In genomic region chr13:34787546-34787945, GRCm38 (mm10) we compare ENCODE assay signal across 20 mouse cellular contexts. TPM values are rescaled to one million over a fixed set of nuclear protein-coding genes. Genes with fewer than 3 reads are reported as not detected.
DNase-seq lines count a peak whose midpoint lies in the region; TF ChIP-seq lines count a peak whose summit lies in the region.
"Had no signal": no experiment of that assay in that cellular context is flagged by ENCODE, and none has a peak within 500 bp of the region (broad histone marks: within the 10 kb centered on the region; RNA-seq: fewer than 3 reads in every experiment).

No protein-coding gene starts in this region.

- H3K4me3 ChIP-seq in gastrocnemius, adult 2 months, result no peak overlapping the region
- H3K4me3 ChIP-seq: forebrain, embryonic 13.5 days; heart, adult 2 months; hindbrain, embryonic 10.5 days; intestine, embryonic 15.5 days had no signal

- intact Hi-C loops in gastrocnemius, adult 2 months (cut with DNase I), result no loop called here

- no peak for TF ChIP-seq CTCF in gastrocnemius, adult 2 months (IDR thresholded peaks at IDR 0.05)

- DNase-seq in gastrocnemius, adult 2 months, result no peak
- no peak for DNase-seq in gastrocnemius, adult 8-10 months (ENCODE audit: low spot score in 2 of 2)
- DNase-seq in layer of hippocampus, adult 9-11 months, result peak; percentile 39
- DNase-seq in layer of hippocampus, postnatal 25 days (ENCODE audit: extremely low spot score in 1 of 2, low spot score in 1 of 2), result no peak
- peak; percentile 21 for DNase-seq in brain, adult 2 months (ENCODE audit: low read depth, low spot score)
- peak; percentile 71 for DNase-seq in fibroblast of lung, adult 2 months (ENCODE audit: low read depth)
- no peak for DNase-seq in lung, adult 18-20 months
- DNase-seq: adrenal gland, adult 2 months; adrenal gland, postnatal 36 days; cerebellum, adult 11-12 months; cerebellum, adult 9-10 months; cerebellum, postnatal 25 days; gastrocnemius, postnatal 10 days; heart, adult 2 months had no signal

- peak overlapping the region; percentile 31; the same call in 1 of the 2 replicates for H3K27ac ChIP-seq in gastrocnemius, adult 2 months
- H3K27ac ChIP-seq: forebrain, embryonic 13.5 days; heart, adult 2 months; hindbrain, embryonic 10.5 days; hindbrain, embryonic 14.5 days; intestine, embryonic 15.5 days had no signal

RNA-seq across cellular contexts. Expression of gene Fam50b, which starts 52.9 kb away (rescaled TPM):
- not detected for total RNA-seq in gastrocnemius, adult 2 months (2021)
- total RNA-seq in gastrocnemius, adult 8-10 months (2022), result not detected
- total RNA-seq in layer of hippocampus, postnatal 25 days (2021), result not detected
- total RNA-seq: adrenal gland, adult 2 months; adrenal gland, postnatal 36 days; gastrocnemius, postnatal 10 days; gastrocnemius, postnatal 4 days; heart, adult 2 months; heart, postnatal 25 days had no signal

Comparison
In these comparisons a context has a peak if more than half of its experiments do, and no peak if none do; other contexts are left out.
1. DNase-seq: peak in layer of hippocampus, adult 9-11 months (single experiment), brain, adult 2 months (single experiment) and fibroblast of lung, adult 2 months (single experiment); none in gastrocnemius, adult 2 months (single experiment), gastrocnemius, adult 8-10 months (0 of 2), layer of hippocampus, postnatal 25 days (0 of 2) and lung, adult 18-20 months (0 of 2).